Mouse (Mus musculus) MEL (cell line): ENCODE measurements at regions not wholly inside any gene's neighbourhood (a gene's known extent, or its start where the extent isn't known, plus 50 kb on each side); places are given as distances from the start of the nearest gene placed in this dataset.

Experiments
- CHD2 ChIP-seq: IDR thresholded peaks from 2 replicates; pipeline ENCODE4 v1.6.1; 2011; ENCODE audit warnings: low read length, improper control_type of control experiment
- CTCF ChIP-seq, 3 experiments: IDR thresholded peaks in 2 of 3; conservative IDR thresholded peaks in 1 of 3; 2 replicates each; pipeline ENCODE4 v1.5.1; 2011 to 2012; ENCODE audit warnings: low read length in 3 of 3, low read depth in 2 of 3, mild to moderate bottlenecking in 2 of 3, improper control_type of control experiment in 1 of 3, inconsistent platforms in 1 of 3, mixed read lengths in 1 of 3, moderate library complexity in 1 of 3; ENCODE audit not compliant: control insufficient read depth in 1 of 3, insufficient read depth in 1 of 3, poor library complexity in 1 of 3, severe bottlenecking in 1 of 3
- EP300 ChIP-seq, 2 experiments: IDR thresholded peaks; 2 replicates each; pipeline ENCODE4 v1.6.1; 2011; ENCODE audit warnings: improper control_type of control experiment in 2 of 2, low read length in 2 of 2, low read depth in 1 of 2, mild to moderate bottlenecking in 1 of 2
- GABPA ChIP-seq: IDR thresholded peaks from 2 replicates; pipeline ENCODE4 v1.6.1; 2012; ENCODE audit warnings: low read depth, mild to moderate bottlenecking, inconsistent platforms, low read length, improper control_type of control experiment, moderate library complexity
- GATA1 ChIP-seq: IDR thresholded peaks from 2 replicates; pipeline ENCODE4 v1.6.1; 2011; ENCODE audit warnings: low read depth, low read length, improper control_type of control experiment
- KAT2A ChIP-seq: conservative IDR thresholded peaks from 2 replicates; pipeline ENCODE4 v1.6.1; 2012; ENCODE audit warnings: low read depth, low read length, improper control_type of control experiment, inconsistent platforms
- POLR2A ChIP-seq, 2 experiments: IDR thresholded peaks; 2 replicates each; pipeline ENCODE4 v1.6.1; 2011 to 2012; ENCODE audit warnings: low read length in 2 of 2, mild to moderate bottlenecking in 2 of 2, control low read depth in 1 of 2, improper control_type of control experiment in 1 of 2, low read depth in 1 of 2, moderate library complexity in 1 of 2; ENCODE audit not compliant: control insufficient read depth in 1 of 2, insufficient read depth in 1 of 2, poor library complexity in 1 of 2
- RAD21 ChIP-seq: IDR thresholded peaks from 2 replicates; pipeline ENCODE4 v1.6.1; 2011; ENCODE audit warnings: mild to moderate bottlenecking, low read depth, low read length, improper control_type of control experiment
- TAL1 ChIP-seq: IDR thresholded peaks from 2 replicates; pipeline ENCODE4 v1.6.1; 2012; ENCODE audit warnings: mild to moderate bottlenecking, inconsistent platforms, low read length, moderate library complexity, mixed read lengths
- USF2 ChIP-seq, 2 experiments: IDR thresholded peaks; 2 replicates each; pipeline ENCODE4 v1.6.1; 2011 to 2012; ENCODE audit warnings: improper control_type of control experiment in 2 of 2, low read length in 2 of 2, borderline replicate concordance in 1 of 2, inconsistent platforms in 1 of 2, low read depth in 1 of 2, mild to moderate bottlenecking in 1 of 2; ENCODE audit not compliant: insufficient read depth in 1 of 2
- ZNF384 ChIP-seq: IDR thresholded peaks from 2 replicates; pipeline ENCODE4 v1.6.1; 2012; ENCODE audit warnings: low read depth, mild to moderate bottlenecking, inconsistent platforms, low read length, improper control_type of control experiment

DNA sequence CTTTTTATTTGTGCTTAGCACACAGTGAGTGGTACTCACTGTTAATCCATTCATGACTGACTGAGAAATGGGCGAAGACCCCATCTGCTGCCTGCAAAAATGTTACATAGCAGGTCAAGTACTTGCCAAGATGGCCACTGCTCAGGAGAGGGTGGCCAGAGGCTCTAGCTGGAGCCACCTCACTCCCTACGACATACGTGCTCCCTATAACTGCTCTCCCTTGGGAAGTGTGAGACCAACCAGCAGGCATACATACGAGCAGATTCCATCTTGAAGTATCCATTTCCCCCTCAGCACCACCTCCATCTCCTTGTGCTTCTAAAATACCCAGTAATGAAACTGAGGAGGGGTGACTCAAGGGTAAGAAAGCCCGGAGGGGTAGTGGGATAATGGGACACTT is 172.0 kb upstream of the Sdk2 start:
- TF ChIP-seq POLR2A (IDR thresholded peaks at IDR 0.05; ENCODE audit: control insufficient read depth in 1 of 2, insufficient read depth in 1 of 2, low read depth in 1 of 2, low read length in 2 of 2, poor library complexity in 1 of 2), result no peak
- no peak for TF ChIP-seq EP300 (IDR thresholded peaks at IDR 0.05; ENCODE audit: low read depth in 1 of 2, low read length in 2 of 2)
- TF ChIP-seq USF2 (IDR thresholded peaks at IDR 0.05; ENCODE audit: borderline replicate concordance in 1 of 2, insufficient read depth in 1 of 2, low read depth in 1 of 2, low read length in 2 of 2), result no peak
- no peak for TF ChIP-seq GATA1
- no peak for TF ChIP-seq RAD21
- TF ChIP-seq CHD2, result no peak
- TF ChIP-seq TAL1, result no peak
- no peak for TF ChIP-seq CTCF (IDR thresholded peaks at IDR 0.05 in 2 of 3, conservative IDR thresholded peaks at IDR 0.05 in 1 of 3; ENCODE audit: control insufficient read depth in 1 of 3, insufficient read depth in 1 of 3, low read depth in 2 of 3, low read length in 3 of 3, poor library complexity in 1 of 3, severe bottlenecking in 1 of 3)
- no peak for TF ChIP-seq KAT2A
- no peak for TF ChIP-seq ZNF384
- no peak for TF ChIP-seq GABPA
